Mouse (Mus musculus) forebrain, embryonic 14.5 days (tissue): ENCODE measurements around the gene Wdr90. TPM values are rescaled to one million over a fixed set of nuclear protein-coding genes. Genes with fewer than 3 reads are reported as not detected.

ENCODE experiments used
- ATAC-seq: fragments of 200-750 bp; cut with Nextera tagmentation; 2 replicates; pipeline ENCODE4 v1.8.0; 2017; ENCODE audit warnings: mild to moderate bottlenecking, moderate library complexity
- DNase-seq: peaks from one replicate; pipeline ENCODE4 v3.0.0-alpha.2; 2015; ENCODE audit warnings: low spot score
- H3K27ac ChIP-seq: fragments of 300-500 bp; sonication (generic); 2 replicates; pipeline ENCODE4 v1.5.1; 2014; ENCODE audit warnings: low read depth, mild to moderate bottlenecking, control low read depth, low read length, moderate library complexity
- H3K27me3 ChIP-seq: fragments of 300-500 bp; sonication (generic); replicated peaks from 2 replicates; pipeline ENCODE4 v1.6.1; 2014; ENCODE audit warnings: low read length, control low read depth, mixed read lengths; ENCODE audit not compliant: control insufficient read depth, insufficient read depth
- H3K36me3 ChIP-seq: fragments of 300-500 bp; sonication (generic); 2 replicates; pipeline ENCODE4 v1.6.1; 2014; ENCODE audit warnings: low read length, control low read depth; ENCODE audit not compliant: control insufficient read depth, insufficient read depth
- H3K4me1 ChIP-seq: fragments of 300-500 bp; sonication (generic); 2 replicates; pipeline ENCODE4 v1.6.1; 2014; ENCODE audit warnings: antibody characterized with exemption, low read length, control low read depth; ENCODE audit not compliant: control insufficient read depth, insufficient read depth
- H3K4me2 ChIP-seq: fragments of 300-500 bp; sonication (generic); 2 replicates; pipeline ENCODE4 v1.6.1; 2014; ENCODE audit warnings: mild to moderate bottlenecking, control low read depth, low read length
- H3K4me3 ChIP-seq: fragments of 300-500 bp; sonication (generic); 2 replicates; pipeline ENCODE4 v1.5.1; 2014; ENCODE audit warnings: low read depth, low read length, control low read depth
- H3K9ac ChIP-seq: fragments of 300-500 bp; sonication (generic); 2 replicates; pipeline ENCODE4 v1.6.1; 2014; ENCODE audit warnings: mild to moderate bottlenecking, low read length, control low read depth, moderate library complexity
- H3K9me3 ChIP-seq: fragments of 300-500 bp; sonication (generic); replicated peaks from 2 replicates; pipeline ENCODE4 v1.6.1; 2016; ENCODE audit warnings: low read length, control low read depth, mixed read lengths; ENCODE audit not compliant: control insufficient read depth
- WGBS: fragments of 180-500 bp; shearing (Covaris S2); extraction: QIAGEN DNeasy Blood & Tissue Kit; methylation state at CpG from one replicate; pipeline ENCODE4 v1.1.7; 2014; 5-methylcytosine and 5-hydroxymethylcytosine counted together
- polyA plus RNA-seq: library from polyadenylated mRNA; unstranded; fragments of >200 nt; fragmentation: Nextera tagmentation; extraction: Ambion mirVana; gene quantifications from 2 replicates; pipeline ENCODE4 v1.2.1, GENCODE M21; 2014

Gene Wdr90
- polyA plus RNA-seq, 1 experiment from 2014 or later = 11.6 TPM

DNA sequence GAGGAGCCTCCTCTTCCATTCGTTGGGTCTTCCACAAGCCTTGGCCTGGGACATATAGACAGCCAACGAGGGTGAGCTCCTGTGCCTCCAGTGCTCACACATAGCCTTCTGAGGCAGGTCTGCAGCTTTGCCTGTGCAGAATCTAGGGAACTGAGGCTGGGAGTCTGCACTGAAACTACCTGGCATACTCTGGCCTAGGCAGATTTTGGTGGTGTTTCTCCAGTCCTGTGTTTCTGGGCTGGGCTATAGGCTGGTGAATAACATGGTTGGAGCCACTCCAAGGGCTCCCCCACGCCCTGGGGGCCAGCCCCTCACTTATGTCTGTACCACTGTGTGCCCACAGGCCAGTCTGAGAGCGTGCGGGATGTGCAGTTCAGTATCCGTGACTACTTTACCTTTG, 36.0 kb downstream of the Wdr90 start:
- Histone ChIP-seq H3K9ac (no peak overlapping the region), H3K27me3 (0 out of 2 replicates have a peak, but pooled peaks cover 1% of the 10 kb centered on the region), H3K4me1 (peaks cover 25% of the 10 kb centered on the region), H3K36me3 (peaks cover 35% of the 10 kb centered on the region), H3K27ac (no peak overlapping the region), H3K4me2 (0 out of 2 replicates have a peak overlapping the region, but pooled peaks have one; percentile 96), H3K9me3 (no peaks in the 10 kb centered on the region), H3K4me3 (no peak overlapping the region)
- whole genome bisulfite sequencing = 85% methylated on average over 6 of the region's 6 CpGs
- DNase-seq (no peak), ATAC-seq (no peak)

DNA sequence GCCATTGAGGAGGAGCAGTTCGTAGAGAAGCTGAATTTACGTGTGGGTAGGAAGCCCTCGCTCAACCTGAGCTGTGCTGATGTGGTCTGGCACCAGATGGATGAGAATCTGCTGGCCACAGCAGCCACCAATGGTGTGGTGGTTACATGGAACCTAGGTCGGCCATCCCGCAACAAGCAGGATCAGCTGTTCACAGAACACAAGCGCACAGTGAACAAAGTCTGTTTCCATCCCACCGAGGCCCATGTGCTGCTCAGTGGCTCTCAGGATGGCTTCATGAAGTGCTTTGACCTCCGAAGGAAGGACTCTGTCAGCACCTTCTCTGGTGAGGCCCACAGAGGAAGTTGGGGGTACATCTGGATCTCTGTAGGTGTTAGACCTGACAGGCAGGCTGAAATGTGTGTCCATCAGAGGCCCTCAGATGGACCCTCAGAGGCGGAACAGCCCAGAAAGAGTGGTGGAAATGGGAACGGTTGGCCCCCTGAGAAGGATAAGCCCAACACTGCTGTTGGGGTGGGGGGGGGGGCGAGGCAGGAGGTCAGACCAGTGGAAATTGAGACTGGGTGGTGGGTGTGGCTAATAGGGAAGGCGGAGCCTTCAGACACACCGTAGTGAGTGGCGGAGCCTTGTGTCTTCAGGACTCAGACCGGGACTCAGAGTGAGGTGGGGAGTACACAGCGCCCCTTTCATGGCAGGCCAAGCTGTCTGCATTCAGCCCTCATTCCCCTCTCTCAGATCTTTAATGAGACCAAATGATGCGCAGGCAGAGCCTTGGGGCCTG, 36.7 kb downstream of the Wdr90 start:
- ATAC-seq (no peak), DNase-seq (no peak)
- Histone ChIP-seq H3K27ac (no peak overlapping the region), H3K27me3 (0 out of 2 replicates have a peak, but pooled peaks cover 5% of the 10 kb centered on the region), H3K9me3 (no peaks in the 10 kb centered on the region), H3K4me1 (peaks cover 19% of the 10 kb centered on the region), H3K4me3 (peak overlapping the region; percentile 46), H3K4me2 (peak overlapping the region; percentile 96), H3K36me3 (peaks cover 34% of the 10 kb centered on the region), H3K9ac (peak overlapping the region; percentile 72)
- 80% methylated on average over 17 of the region's 17 CpGs for WGBS

DNA sequence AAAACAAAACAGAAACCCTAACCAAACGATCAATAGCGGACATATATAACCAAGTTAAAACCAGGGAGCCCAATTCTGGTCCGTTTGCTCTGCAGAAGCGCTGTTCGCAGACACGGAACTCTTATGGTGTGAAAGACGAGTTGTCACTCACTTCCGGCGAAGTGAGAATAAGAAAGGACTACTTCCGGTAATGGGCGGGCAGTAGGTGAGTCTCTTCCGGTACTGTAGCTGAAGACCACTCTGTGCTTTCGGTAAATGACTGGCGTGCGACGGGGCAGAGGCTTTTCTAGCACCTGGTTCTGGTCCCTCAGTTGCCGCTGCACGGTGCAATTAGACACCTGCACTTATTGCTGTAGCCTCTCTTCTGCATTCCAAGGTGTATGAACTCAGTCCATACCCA, 37.8 kb downstream of the Wdr90 start, which contains the start of gene Wdr24:
TSS of gene Wdr24 (plus strand) at position 176 of the 400 bp plus-strand sequence.
- peaks cover 39% of the 10 kb centered on the region for H3K36me3 ChIP-seq
- H3K4me3 ChIP-seq = peak within 1 kb of the TSS; percentile 46
- H3K27ac ChIP-seq = peak within 1 kb of the TSS; percentile 64
- peaks cover 17% of the 10 kb centered on the region for H3K4me1 ChIP-seq
- WGBS = under 1% methylated on average over 18 of the region's 18 CpGs
- H3K9ac ChIP-seq = peak within 1 kb of the TSS; percentile 72
- ATAC-seq (peak; percentile 83), DNase-seq (peak; percentile 95)
- H3K9me3 ChIP-seq = no peaks in the 10 kb centered on the region
- peaks cover 16% of the 10 kb centered on the region for H3K27me3 ChIP-seq
- H3K4me2 ChIP-seq = peak within 1 kb of the TSS; percentile 96

DNA sequence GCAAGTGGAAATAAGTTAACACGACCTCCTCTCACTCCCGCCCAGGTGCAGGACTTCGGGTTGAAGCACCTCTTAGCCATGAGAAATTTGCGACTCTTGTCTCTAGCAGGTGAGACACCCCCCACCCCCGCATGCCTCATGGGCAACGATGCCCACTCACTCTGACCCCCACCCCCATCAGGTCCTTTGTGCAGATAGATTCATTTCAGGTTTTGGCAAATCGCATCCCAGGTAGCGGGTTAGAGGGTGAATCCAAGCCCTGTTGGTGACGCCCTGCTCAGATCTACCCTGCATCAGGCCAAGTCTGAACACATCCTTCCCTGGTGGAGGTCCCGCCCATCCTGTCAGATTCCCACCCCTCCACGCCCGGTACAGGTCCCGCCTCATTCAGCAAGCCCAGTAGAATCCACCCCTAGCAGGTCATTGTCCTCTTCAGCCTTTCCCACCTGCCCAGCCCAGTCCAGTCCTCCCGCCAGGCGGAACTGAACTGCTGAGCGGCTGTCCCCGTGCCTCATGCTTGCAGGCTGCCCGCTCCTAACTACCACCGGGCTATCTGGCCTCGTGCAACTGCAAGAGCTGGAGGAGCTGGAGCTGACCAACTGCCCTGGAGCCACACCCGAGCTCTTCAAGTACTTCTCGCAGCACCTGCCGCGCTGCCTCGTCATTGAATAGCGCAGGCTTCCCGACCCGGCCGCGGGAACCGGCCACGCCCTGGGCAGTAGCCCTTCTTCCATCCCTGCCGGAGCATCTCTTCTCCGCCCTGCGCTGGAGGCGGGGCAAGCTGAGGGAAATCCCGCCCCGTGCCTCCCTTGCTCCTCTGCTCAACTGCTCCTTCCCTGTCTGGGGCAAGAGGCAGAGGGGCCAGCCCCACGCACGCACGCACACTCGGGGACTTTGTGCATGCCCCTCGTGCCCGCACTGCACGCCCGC, 42.2 kb downstream of the Wdr90 start:
- Histone ChIP-seq H3K9ac (0 out of 2 replicates have a peak overlapping the region, but pooled peaks have one; percentile 8), H3K4me1 (peaks cover 4% of the 10 kb centered on the region), H3K36me3 (peaks cover 34% of the 10 kb centered on the region), H3K9me3 (no peaks in the 10 kb centered on the region), H3K4me2 (0 out of 2 replicates have a peak overlapping the region, but pooled peaks have one; percentile 9), H3K27me3 (peaks cover 17% of the 10 kb centered on the region), H3K27ac (no peak overlapping the region), H3K4me3 (no peak overlapping the region)
- WGBS = 7% methylated on average over 46 of the region's 46 CpGs
- ATAC-seq = no peak
- DNase-seq = no peak

DNA sequence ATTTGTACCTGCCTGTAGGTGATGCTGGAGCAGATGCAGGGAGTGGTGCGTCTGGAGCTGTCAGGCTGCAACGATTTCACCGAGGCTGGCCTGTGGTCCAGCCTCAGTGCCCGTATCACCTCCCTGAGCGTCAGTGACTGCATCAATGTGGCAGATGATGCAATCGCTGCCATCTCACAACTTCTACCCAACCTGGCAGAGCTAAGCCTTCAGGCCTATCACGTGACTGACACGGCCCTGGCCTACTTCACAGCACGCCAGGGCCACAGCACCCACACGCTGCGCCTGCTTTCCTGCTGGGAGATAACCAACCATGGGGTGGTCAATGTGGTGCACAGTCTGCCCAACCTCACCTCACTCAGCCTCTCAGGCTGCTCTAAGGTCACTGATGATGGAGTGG, 43.6 kb downstream of the Wdr90 start:
- no peak for DNase-seq
- peaks cover 34% of the 10 kb centered on the region for H3K36me3 ChIP-seq
- ATAC-seq = no peak
- H3K4me1 ChIP-seq = no peaks in the 10 kb centered on the region
- no peak overlapping the region for H3K27ac ChIP-seq
- H3K4me3 ChIP-seq = no peak overlapping the region
- peaks cover 17% of the 10 kb centered on the region for H3K27me3 ChIP-seq
- H3K4me2 ChIP-seq = no peak overlapping the region
- no peaks in the 10 kb centered on the region for H3K9me3 ChIP-seq
- 86% methylated on average over 11 of the region's 11 CpGs for WGBS
- H3K9ac ChIP-seq = no peak overlapping the region

DNA sequence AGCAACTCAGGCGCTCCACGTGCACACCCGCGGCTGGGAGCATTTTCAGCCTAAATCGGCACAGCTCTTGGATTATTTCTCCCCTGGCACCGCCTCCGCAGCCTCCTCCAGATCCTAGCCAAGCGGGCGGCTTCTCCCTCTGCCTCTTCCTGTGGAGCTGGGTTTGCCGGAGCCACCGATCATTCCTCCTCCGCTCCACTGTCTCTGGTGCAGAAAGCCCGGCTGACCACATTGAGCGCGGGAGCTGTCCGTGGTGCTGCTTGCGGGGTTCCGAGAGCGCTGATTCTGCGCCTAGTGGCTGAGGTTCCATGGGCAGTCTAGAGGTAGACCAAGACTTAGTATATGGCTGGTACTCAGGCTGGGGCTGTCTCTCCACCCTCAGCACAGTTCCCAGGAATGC, 47.8 kb downstream of the Wdr90 start:
- DNase-seq (peak; percentile 61), ATAC-seq (no peak)
- peaks cover 11% of the 10 kb centered on the region for H3K4me1 ChIP-seq
- H3K9ac ChIP-seq = peak overlapping the region; percentile 50
- H3K27ac ChIP-seq = no peak overlapping the region
- H3K9me3 ChIP-seq = no peaks in the 10 kb centered on the region
- peaks cover 20% of the 10 kb centered on the region for H3K36me3 ChIP-seq
- WGBS = 2% methylated on average over 20 of the region's 20 CpGs
- peaks cover 2% of the 10 kb centered on the region; the same call in 1 of the 2 replicates for H3K27me3 ChIP-seq
- H3K4me3 ChIP-seq = no peak overlapping the region
- H3K4me2 ChIP-seq = peak overlapping the region; percentile 17; the same call in 1 of the 2 replicates

DNA sequence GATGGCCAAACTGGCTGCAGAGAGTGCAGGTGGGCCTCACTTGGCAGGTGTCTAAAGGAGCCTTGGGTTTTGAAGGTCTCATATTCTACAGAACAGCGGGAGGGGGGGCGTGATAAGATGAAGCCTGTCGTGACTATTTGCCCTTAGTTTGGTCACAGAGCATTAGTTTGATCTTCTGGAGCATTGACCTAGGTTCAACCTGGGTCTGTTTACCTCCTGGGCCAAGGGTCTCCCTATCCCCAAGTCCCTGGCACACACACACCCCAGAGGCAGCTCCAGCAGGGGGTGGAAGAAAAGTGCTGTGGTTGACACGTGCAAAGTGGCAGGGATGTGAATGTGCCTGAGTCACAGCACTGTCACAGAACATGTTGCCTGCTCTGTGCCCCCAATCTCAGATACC, 50.4 kb downstream of the Wdr90 start:
- WGBS = 76% methylated on average over 4 of the region's 4 CpGs
- no peak overlapping the region for H3K4me3 ChIP-seq
- ATAC-seq (no peak), DNase-seq (no peak)
- no peak overlapping the region for H3K27ac ChIP-seq
- peak overlapping the region; percentile 95; the same call in 1 of the 2 replicates for H3K9ac ChIP-seq
- H3K27me3 ChIP-seq = no peaks in the 10 kb centered on the region
- H3K9me3 ChIP-seq = no peaks in the 10 kb centered on the region
- H3K4me1 ChIP-seq = peaks cover 16% of the 10 kb centered on the region
- H3K36me3 ChIP-seq = no peaks in the 10 kb centered on the region
- peak overlapping the region; percentile 86 for H3K4me2 ChIP-seq

DNA sequence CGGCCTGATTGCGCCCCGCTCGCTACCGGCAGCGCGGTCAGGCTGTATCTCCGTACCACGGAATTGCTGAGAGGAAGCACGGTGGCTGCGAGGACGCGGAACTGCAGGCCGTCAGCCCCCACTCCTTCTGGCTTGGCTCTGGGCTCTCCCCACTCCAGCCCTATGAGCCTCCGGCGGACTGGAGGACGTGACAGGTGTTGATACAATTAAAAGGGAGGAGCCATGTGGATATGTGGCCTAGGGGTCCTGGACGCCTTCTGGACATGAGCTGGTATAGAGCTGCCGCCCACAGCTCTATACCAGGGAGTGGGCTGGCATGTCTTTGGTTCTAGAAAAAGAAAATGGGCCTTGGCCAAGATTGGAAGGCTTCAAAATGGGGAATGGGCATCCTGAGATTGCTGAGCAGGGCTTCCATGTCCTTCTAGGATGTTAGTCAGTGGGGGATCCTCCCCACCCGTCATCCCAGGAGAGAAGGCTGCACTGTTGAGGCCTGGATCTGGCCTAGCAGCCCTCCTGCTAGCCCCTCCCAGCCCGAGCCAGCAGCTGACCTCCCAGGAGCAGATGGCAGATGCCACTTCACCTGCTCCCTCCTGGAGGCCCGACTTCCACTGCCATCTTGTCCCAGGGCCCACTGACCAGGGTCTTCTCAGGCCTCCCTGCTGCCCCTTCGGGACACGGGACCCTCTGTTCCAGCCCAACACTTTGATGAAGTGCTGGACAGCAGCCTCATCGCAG, 51.5 kb downstream of the Wdr90 start:
- DNase-seq (peak; percentile 62), ATAC-seq (peak; percentile 57)
- Histone ChIP-seq H3K27ac (peak overlapping the region; percentile 95), H3K4me1 (peaks cover 16% of the 10 kb centered on the region), H3K9ac (peak overlapping the region; percentile 95), H3K27me3 (no peaks in the 10 kb centered on the region), H3K36me3 (no peaks in the 10 kb centered on the region), H3K4me3 (peak overlapping the region; percentile 85), H3K4me2 (peak overlapping the region; percentile 86), H3K9me3 (no peaks in the 10 kb centered on the region)
- WGBS = 11% methylated on average over 24 of the region's 25 CpGs
